Mouse (Mus musculus) embryo, embryonic 11.5 days (tissue): ENCODE measurements around the gene Arhgap6.

Source experiments
- DNase-seq: peaks from one replicate; pipeline ENCODE4 v3.0.0-alpha.2; 2012; ENCODE audit warnings: low read depth, low spot score

Gene Arhgap6

DNA sequence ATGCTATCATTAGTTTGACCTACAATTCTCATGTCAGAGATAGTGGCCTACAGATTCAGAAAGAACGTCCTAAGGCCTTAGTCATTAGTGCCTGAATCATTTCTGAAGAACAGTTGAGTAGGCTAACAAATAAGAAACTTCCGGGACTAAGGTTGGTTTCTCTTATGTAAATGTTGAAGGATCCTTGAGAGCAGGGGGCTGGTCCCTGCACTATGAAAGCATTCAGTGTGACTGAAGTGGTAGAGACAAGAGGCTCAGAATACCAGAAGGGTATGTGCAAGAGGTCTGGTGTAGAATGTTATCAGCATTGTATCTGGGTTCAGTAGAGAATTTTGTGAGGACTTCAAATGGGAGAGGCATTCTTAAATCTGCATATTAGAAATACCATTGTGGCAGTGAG is 185.5 kb downstream of the Arhgap6 start:
- DNase-seq, result no peak

DNA sequence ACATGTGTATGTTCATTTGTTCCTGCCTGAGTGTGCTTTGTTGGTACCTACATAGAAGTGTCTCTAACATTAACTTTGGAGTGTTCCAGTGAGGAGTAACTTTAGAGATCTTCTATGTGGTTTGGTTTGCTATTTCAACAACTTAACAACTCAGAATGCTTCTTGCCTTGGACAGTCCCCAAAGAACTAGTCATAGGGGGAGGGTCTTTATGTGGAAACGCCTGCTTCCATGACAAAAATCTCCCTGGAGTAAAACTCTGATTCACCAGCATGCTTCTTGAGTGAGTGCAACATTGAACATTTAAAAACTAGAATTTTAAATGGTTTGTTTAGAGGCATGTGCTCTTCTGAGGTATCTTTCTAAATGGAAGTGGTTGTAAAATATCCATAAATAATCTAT is 212.2 kb downstream of the Arhgap6 start:
- DNase-seq, result no peak

DNA sequence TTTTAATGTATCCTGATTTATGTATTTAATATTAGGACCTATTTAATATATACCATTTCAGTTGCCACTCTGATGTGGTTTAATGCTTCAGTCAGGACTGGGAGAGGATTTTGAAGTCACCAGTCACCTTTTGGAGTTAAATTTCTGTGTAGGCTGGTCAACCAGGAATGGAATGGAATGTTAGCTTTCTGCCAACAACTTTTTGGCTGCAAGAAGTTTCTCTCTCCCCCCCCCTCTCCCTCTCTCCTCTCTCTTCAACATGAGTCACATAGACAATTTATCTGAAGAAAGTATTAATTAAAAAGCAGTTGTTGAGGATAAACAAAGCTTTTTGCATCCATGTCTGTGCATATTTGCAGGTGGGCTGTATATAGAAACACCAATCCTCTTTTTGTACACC is 217.8 kb downstream of the Arhgap6 start:
- DNase-seq, result no peak

DNA sequence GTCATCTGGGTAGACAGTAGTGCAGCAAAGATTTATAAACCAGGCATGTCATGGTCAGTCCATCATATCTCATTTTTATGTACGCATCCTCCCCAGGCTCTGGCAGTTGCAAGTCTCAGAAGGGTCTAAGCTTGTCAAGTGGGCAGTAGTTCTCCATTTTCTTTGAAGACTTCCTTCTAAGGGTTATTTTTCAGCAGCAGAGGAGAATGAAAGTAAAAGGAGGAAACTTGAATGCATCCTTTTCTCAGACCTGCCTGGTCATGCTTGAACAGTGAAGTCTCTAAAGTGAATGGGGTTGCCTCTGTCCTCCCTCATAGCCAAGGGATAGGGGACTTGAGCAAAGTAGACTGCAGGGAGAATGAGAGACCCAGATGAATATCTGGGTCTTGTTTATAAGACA is 239.5 kb downstream of the Arhgap6 start:
- no peak for DNase-seq

DNA sequence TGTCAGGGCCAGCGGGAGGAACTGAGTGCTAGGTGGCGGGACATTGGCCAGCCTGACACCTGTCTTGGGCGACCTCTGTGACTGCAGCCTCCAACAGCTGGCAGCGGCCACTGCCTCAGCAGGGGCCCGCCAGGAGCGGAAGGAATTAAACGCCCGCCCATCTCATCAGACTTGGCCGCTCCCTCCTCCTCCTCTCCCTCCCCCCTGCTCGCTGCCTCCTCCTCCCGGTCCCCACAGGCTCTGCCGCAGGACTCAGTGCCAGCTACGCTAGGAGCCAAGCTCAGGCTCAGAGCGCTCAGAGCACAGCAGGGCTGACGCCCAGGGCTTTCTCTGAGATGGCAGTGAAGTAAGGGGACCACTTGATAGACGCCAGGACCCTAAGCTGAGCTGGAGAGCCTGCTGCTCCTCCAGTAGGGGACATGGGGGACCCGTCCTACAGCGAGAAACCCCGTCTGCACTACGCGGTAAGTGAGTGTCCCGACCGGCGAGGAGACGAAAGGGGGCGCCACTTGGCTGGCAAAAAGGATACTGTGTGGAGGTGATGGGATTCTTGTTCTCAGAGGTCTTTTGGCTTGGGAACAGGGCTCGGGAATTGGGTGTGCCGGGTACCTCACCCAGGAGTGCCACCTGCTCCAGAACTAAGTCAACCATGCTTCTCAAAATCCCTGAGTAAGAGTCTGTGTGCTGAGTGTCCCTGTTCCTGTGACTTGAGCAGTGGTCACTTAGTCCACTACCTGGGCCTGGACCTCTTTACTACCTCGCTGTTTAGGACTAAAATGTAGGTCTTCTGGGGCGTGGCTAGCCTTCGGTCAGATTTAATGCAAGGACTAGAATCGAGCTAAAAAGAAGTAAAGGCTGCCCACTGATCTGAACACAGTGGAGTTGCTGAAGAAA is 241.8 kb downstream of the Arhgap6 start:
- DNase-seq, result peak; percentile 32

DNA sequence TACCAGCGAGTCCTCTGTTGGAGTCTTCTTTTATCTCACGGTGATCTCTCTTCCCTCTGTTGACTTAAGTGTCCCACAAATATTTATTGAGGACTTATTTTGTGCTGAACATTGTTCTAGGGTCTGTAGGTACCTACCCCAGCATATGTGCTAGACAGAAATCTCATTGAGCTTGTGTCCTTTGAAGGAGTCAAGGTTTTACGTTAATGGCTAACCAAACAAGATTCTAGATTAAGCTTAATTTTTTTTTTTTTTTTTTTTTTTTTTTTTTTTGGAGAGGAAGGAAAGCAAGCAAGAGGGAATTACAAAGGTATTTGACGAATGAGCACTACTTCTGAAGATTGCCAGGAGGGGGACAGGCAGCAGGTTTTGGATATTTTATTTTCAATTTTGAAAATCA is 242.5 kb downstream of the Arhgap6 start:
- no peak for DNase-seq

DNA sequence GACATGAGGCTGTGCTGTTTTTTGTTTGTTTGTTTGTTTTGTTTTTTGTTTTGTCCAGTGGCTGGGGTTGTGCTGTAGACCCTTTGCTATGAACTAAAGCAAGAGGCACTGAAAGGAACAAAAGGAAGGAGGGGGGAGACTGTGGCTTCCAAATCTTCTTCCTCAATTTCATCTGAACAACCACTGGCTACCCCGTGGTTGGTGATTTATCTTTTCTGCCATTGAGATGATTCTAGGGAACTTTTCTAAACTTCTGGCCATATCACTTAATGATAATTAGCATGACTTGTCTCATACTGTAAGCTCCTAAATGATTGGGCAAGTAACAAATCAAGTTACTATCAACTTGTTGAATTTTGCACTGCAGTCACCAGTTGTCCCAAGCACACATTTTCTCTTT is 249.0 kb downstream of the Arhgap6 start:
- DNase-seq, result no peak

DNA sequence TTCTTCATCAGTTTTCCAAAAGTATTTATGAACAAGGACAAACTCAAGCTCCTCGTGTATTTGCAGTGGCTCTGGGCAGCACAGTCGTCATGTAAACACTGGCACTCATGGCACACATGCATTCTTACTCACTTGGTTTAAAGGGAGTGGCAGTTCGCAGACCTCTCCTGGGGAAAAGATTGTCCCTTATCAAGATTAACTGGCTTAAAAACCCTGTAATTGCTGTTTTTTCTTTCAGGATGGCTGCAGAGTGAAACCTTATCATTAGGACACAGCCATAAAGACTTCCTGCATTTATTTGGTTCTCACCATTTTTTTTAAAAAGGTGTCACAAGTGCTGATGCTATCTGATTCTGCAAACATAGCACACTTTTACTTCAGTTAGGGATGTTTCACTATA is 252.7 kb downstream of the Arhgap6 start:
- no peak for DNase-seq

DNA sequence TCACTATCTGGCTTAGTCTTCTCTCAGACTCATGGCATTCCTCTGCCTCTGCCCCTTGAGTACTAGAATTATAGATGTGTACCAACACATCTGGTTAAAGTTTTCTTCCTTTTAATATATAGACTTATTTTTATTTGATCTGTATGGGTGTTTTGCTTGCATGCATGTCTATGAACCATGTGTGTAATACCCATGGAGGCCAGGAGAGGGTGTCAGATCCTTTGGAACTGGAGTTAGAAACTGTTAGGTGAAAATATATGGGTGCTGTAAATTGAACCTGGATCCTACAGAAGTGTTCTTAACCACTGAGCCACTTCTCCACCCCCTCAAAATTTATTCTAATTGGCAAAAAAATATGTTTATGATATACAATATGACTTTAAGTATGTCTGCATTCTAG is 254.7 kb downstream of the Arhgap6 start:
- no peak for DNase-seq

DNA sequence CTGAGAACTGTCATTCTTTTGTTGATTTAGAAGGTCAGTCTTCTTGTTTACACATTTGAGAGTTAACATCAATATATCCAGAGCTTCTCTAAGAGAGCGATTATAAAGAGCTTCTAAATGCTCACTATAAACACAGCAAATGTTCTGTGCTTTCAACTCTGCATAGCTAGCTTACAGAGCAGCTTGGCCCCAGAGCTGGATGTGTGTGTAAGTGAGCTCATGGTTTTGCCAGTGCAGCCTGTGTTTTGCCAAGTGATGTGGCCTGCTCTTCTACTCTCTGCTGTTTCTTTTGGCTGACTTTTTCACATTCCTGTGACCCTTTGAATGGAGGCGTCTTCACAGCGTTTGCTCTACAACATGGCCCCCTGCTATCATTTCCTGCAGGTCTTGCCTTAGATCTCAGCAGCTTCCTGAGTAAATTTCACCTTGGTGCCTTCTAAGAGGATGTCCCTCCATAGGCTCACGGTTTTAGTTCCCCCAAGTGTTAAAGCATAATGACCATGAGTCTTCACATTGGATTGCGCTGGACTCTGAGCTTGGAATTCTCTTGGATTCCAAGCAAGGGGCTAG is 259.1 kb downstream of the Arhgap6 start:
- no peak for DNase-seq

DNA sequence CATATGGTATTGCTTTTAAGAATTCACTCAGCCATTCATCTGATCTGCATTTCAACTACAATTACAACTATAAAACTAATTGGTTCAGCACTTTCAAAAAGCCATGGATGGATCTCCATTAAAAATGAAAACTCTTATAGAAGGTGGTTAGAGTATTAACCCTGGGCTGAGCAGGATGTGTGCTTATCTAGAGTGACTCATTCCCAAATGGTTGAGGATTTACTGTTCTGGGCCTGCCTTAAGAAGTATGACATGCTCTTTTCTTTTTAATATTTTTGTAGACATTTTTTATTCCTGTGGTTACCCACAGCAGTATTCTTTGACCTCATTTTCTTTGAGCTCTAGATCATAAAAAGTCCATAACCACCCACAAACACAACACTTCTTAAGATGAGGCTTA is 267.7 kb downstream of the Arhgap6 start:
- no peak for DNase-seq

DNA sequence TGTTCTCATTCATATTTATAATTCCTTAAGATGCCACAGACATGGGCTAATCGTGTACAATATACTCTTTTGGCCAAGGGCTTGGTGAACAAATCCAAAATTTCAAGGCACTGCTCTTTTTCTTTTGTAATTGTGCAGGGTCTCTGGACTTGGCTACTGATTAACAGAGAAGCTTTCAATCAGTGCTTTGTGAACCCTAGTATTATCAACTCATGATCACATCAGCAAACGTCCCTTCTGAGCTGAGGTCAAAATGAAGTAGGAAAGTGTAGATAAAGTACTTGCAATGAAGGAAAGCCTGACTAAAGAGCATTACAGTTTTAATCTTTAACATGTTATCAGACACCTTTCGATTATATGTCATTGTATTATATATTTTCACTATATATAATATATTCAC is 270.4 kb downstream of the Arhgap6 start:
- no peak for DNase-seq

DNA sequence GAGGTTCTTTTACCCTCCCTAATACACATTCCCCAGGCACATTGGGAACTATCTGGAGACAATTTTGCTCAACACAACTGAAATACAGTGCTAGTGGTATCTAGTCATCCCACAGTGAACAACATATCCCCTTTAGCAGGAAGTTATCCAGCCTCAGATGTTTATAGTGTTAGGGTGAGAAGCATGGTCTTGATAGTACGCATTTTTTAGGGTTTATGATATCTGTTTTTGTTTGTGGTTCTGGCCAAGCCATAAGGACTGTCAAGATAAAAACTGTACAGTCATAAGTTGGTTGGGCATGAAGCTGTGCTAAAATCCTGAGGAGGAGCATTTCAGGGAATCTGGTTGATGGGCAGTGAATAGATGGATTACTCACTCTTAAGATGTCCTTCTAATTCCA is 271.0 kb downstream of the Arhgap6 start:
- DNase-seq, result no peak

DNA sequence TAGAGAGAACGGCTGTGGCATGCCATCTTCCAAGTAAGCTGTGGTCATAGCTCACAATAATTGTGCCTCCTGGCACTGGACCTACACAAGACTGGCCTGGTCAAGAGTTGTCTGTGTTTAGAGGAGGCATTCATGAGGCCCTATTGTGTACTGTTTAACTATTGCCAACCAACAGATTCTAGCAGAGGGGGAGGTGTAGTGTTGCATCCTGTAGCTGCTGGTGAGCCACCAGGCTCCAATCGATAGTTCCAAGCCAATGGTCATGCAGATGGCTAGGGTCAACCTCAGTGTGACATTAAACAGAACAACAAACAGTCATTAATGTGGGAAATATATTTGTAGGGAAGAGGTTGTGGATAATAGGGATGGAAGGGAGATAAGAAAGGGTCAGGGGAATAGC is 280.1 kb downstream of the Arhgap6 start:
- DNase-seq, result no peak

DNA sequence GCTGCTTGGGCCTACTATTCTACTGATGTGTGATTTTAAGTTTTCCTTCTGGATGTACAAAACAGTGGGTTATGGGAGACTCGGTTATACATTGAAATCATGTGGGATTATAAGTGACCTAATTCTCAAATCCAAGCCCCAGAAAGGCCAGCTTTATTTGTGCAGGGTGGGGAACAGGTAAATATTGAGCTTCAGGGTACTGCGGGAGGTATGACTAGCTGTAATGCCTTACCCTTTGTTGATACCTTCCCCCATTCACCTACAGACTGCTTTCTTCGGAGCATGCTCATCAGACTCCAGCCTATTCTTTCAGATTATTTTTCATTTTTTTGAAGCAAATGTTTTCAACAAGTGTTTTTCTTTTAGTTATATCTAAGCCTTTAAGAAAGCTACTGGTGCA is 286.7 kb downstream of the Arhgap6 start:
- DNase-seq, result no peak

DNA sequence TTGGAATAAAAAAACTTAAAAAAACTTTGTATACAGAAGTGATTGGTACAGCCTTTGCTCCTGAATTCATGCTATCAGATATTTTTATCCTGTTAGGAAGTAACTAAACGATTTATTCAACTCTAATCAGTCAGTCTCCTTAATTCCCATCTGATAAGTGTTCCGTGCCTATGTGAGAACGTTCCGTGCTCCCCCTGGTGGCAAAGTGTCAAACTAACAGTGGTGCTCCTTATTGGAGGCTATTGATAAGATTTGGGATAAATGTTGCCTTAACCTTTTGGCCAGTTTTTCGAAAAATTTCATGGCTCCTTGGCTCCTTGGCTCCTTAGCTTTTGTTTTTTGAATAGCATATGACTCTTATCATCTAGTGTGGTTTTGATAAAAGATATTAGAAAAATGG is 291.0 kb downstream of the Arhgap6 start:
- DNase-seq, result peak; percentile 22

DNA sequence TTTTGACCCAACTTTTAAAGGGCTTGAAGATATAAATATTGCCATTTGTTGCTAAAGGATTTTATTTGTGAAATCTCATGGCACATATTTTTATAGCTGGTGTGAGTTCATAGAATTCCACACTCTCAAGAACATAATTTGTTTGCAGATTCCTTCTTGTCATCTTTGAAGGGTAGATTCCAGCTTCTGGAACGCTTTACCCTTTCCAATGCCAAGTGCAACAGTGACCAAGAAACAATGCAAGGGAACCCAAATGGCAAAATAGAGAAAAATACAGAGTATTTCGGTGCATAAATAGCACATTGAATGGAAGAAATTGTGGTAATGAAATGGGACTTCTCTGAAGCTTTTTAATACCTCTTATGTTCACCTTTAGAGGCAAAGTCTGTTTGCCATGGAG is 294.3 kb downstream of the Arhgap6 start:
- DNase-seq, result no peak

DNA sequence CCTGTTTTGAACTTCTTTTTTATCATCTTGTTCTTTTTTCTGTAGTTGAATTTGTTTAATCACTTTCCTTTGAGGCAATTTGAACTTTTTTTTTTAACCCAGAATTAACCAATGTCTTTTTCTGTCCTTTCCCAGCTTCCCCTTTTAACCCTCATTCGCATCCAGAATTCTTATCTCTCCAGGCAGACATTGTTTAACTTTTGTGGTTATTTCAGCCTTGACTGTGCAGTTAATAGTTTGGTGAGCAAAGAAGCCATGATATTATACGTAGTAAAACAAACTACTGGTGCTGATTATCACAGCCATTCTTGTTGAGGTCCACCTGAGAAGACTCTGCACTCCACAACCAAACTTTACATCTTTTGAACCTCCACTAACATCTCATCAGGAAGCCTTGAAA is 299.7 kb downstream of the Arhgap6 start:
- no peak for DNase-seq

DNA sequence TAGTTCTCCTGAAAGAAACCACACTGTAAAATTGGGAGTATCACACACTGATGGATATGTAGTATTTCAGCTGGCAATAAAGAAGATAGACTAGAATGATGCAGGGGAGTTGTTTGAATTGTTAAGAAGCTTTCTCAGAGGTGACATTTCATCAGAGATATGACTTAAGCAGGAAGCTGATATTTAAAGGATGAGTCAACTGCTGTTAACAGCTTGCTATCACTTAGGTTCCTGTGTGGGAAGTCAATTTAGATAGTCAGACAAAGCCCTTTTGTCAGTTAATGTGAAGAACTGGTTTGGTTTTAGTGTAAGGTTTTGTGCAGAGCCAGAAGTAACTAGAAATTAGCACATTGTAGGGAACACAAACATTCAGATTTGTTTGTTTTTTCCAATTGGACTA is 300.7 kb downstream of the Arhgap6 start:
- no peak for DNase-seq

DNA sequence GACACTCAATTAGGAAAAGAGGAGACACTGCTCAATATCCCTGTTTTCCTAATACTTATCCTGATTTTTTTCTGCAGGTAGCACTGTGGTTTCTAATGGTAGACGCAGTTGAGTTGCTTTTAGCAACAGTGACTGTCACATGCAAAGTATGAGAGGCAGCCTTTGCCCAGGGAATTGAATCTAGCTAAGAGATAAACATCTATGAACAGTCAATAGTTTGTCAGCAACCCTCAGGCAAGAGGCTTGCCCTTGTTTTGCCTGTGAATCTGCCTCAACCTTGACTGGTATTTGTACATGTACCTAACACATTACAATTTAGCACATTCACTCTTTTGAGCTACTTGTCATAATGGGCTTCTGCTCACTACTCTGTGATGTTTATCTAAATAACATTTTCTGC is 307.8 kb downstream of the Arhgap6 start:
- no peak for DNase-seq

DNA sequence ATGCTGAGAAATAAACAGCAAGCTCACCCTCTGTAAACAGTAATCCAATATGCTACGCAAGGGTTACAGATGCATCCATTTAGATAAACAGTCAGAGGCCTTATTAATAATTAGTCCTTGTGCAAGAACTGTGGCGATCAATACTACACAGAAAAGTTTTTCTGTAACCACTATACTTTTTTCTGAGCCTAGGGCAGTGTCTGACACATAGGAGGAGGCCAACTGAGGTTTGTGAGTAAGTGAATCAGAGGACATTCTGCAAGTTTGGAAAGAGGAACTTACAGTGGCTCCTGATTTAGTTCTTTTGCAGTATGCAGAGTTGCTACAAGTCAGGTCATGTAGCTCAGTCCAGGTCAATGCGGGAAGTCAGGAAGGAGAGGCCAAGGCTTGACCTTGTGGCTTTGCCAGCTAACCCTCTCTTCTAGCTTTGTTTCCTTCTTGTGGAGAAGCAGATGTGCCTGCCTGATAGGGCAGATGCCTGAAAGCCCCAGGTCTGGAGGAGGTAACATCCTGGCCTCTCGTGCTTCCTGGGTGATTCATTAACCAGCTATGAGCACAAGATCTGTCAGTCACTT is 311.2 kb downstream of the Arhgap6 start:
- DNase-seq, result no peak

DNA sequence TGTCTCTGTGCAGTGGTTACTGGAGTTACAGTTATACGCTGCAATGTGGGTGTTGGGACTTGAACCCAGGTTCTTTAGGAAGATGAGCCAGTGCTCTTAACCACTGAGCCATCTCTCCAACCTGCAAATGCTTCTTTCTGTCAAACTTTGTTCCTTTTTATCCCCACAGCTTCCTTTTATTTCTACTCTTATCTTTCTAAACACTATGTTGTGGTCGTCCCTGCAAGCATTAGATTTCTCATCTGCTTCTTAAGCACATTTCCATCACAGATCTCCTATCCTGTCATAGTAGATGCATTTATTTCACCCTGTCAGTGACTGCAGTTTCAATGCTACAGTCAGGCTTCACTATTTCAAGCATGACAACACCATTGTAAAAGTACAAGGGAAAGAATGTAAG is 312.5 kb downstream of the Arhgap6 start:
- DNase-seq, result no peak

DNA sequence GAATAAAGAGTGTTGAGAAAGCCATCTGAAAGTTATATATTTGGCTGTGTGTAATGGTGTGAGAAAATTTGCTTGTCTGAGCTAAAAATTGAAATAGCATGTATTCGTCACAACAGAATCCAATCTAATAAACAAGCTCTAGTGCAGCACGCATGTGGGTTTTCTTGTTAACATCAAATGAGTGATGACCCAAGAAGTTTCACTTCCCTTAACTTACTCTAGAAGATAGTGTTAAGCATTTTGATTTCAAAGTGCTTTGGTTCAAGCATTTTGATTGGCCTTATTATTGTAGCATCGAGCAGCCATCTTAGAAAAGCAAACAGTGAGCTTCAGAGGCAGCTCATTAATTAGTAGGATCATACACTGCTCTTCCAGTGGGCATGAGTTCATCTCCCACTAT is 315.1 kb downstream of the Arhgap6 start:
- DNase-seq, result no peak
